Mouse (Mus musculus) ES-E14 (cell line): Measurements from ENCODE around the gene Chd1.

ENCODE experiments used
- CHD2 ChIP-seq: IDR thresholded peaks from 2 replicates; pipeline ENCODE4 v1.6.1; 2014; ENCODE audit warnings: mild to moderate bottlenecking, low read depth, low read length, inconsistent platforms
- HCFC1 ChIP-seq: IDR thresholded peaks from 2 replicates; pipeline ENCODE4 v1.6.1; 2012; ENCODE audit warnings: low read length, inconsistent platforms, borderline replicate concordance; ENCODE audit not compliant: insufficient read depth
- MAFK ChIP-seq: IDR thresholded peaks from 2 replicates; pipeline ENCODE4 v1.6.1; 2014; ENCODE audit warnings: mild to moderate bottlenecking, low read depth, low read length, inconsistent platforms; ENCODE audit not compliant: insufficient read depth
- ZC3H11A ChIP-seq: IDR thresholded peaks from 2 replicates; pipeline ENCODE4 v1.6.1; 2012; ENCODE audit warnings: low read depth, mild to moderate bottlenecking, inconsistent platforms, low read length, borderline replicate concordance
- ZNF384 ChIP-seq: IDR thresholded peaks from 2 replicates; pipeline ENCODE4 v1.6.1; 2012; ENCODE audit warnings: low read depth, low read length, inconsistent platforms

DNA sequence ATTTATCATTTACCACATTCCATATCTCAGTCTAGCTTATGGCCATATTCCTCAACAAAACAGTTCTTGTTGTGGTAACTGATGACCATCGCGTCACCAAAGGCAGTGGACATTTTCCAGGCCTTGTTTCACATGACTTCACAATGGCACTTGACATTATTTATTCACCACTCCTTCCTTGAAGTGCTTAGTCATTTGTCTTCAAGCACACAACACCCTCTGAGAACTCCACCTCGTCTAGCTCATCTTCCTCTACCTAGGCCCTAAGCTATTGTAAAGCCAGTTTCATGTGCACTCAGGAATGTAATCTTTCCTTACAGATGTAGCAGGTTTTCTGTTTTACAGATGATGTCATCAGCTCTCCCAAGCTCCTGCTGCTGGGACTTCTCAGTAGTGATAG, 5.8 kb upstream of the Chd1 start:
- TF ChIP-seq CHD2 (no peak), ZNF384 (no peak), ZC3H11A (no peak), HCFC1 (no peak), MAFK (no peak)
